ENCODE assay signal across 17 mouse cellular contexts in genomic region chr9:83437621-83438020, GRCm38 (mm10). TPM values are rescaled to one million over a fixed set of nuclear protein-coding genes. Genes with fewer than 3 reads are reported as not detected.
DNase-seq lines count a peak whose midpoint lies in the region; ATAC-seq and TF ChIP-seq lines count a peak whose summit lies in the region.
"Had no signal": no experiment of that assay in that cellular context is flagged by ENCODE, and none has a peak within 500 bp of the region (broad histone marks: within the 10 kb centered on the region; RNA-seq: fewer than 3 reads in every experiment).

No protein-coding gene starts in this region.

- TF ChIP-seq EP300 in liver, postnatal 0 days (IDR thresholded peaks at IDR 0.05; ENCODE audit: low read depth): no peak

- H3K27me3 ChIP-seq in liver, postnatal 0 days (ENCODE audit: insufficient read depth, low read length): no peaks in the 10 kb centered on the region
- H3K27me3 ChIP-seq in forebrain, embryonic 13.5 days: no peaks in the 10 kb centered on the region
- H3K27me3 ChIP-seq: forebrain, embryonic 15.5 days; hindbrain, embryonic 12.5 days; lung, embryonic 15.5 days; neural tube, embryonic 12.5 days had no signal

- no peak overlapping the region for H3K9ac ChIP-seq in liver, postnatal 0 days (replicated peaks)
- H3K9ac ChIP-seq in forebrain, embryonic 13.5 days: no peak overlapping the region
- H3K9ac ChIP-seq: forebrain, embryonic 15.5 days; hindbrain, embryonic 12.5 days; lung, embryonic 15.5 days; neural tube, embryonic 12.5 days had no signal

- no peaks in the 10 kb centered on the region for H3K36me3 ChIP-seq in liver, postnatal 0 days (replicated peaks; ENCODE audit: insufficient read depth, low read length)
- no peaks in the 10 kb centered on the region for H3K36me3 ChIP-seq in forebrain, embryonic 13.5 days (ENCODE audit: poor library complexity, severe bottlenecking)
- H3K36me3 ChIP-seq: forebrain, embryonic 15.5 days; G1E; hindbrain, embryonic 12.5 days; lung, embryonic 15.5 days; neural tube, embryonic 12.5 days had no signal

- no peak overlapping the region for H3K4me2 ChIP-seq in liver, postnatal 0 days (ENCODE audit: low read depth, low read length)
- H3K4me2 ChIP-seq in forebrain, embryonic 13.5 days: no peak overlapping the region
- H3K4me2 ChIP-seq: forebrain, embryonic 15.5 days; hindbrain, embryonic 12.5 days; lung, embryonic 15.5 days; neural tube, embryonic 12.5 days had no signal

- no peaks in the 10 kb centered on the region; the same call in 1 of the 2 replicates for H3K4me1 ChIP-seq in liver, postnatal 0 days (ENCODE audit: insufficient read depth)
- H3K4me1 ChIP-seq in forebrain, embryonic 13.5 days: peaks cover 13% of the 10 kb centered on the region

- H3K9me3 ChIP-seq in liver, postnatal 0 days (ENCODE audit: low read length): no peaks in the 10 kb centered on the region
- H3K9me3 ChIP-seq in forebrain, embryonic 13.5 days (replicated peaks): no peaks in the 10 kb centered on the region
- H3K9me3 ChIP-seq: forebrain, embryonic 15.5 days; G1E; hindbrain, embryonic 12.5 days; lung, embryonic 15.5 days; neural tube, embryonic 12.5 days had no signal

- no peak for ATAC-seq in liver, postnatal 0 days
- no peak for ATAC-seq in forebrain, embryonic 13.5 days
- ATAC-seq: forebrain, embryonic 15.5 days; intestine, embryonic 16.5 days had no signal

- no peak overlapping the region for H3K27ac ChIP-seq in liver, postnatal 0 days (ENCODE audit: low read depth)
- H3K27ac ChIP-seq in forebrain, embryonic 13.5 days: no peak overlapping the region
- H3K27ac ChIP-seq: forebrain, embryonic 15.5 days; heart, adult 2 months; hindbrain, embryonic 12.5 days; lung, embryonic 15.5 days; neural tube, embryonic 12.5 days had no signal

- peak; percentile 5 for DNase-seq in liver, postnatal 0 days
- DNase-seq in liver (no peak), adipocyte (ENCODE audit: low spot score) (no peak)
- peak; percentile 14 to 26 for DNase-seq in B cell, adult 2 months
- peak; percentile 64 for DNase-seq in induced T-regulatory cell, adult 2 months (ENCODE audit: low read depth)
- DNase-seq in thymus, postnatal 0 days (ENCODE audit: low spot score): peak; percentile 72
- DNase-seq in gastrocnemius, postnatal 25 days: no peak
- DNase-seq: adrenal gland, adult 2 months; cerebellum, postnatal 36 days; heart, adult 2 months had no signal

- TF ChIP-seq CTCF in liver, postnatal 0 days (IDR thresholded peaks at IDR 0.05; ENCODE audit: low read depth): no peak

- H3K4me3 ChIP-seq in liver, postnatal 0 days (ENCODE audit: low read depth, low read length): no peak overlapping the region
- no peak overlapping the region for H3K4me3 ChIP-seq in forebrain, embryonic 13.5 days
- H3K4me3 ChIP-seq: forebrain, embryonic 15.5 days; heart, adult 2 months; hindbrain, embryonic 12.5 days; lung, embryonic 15.5 days; neural tube, embryonic 12.5 days had no signal

- 73% methylated on average over 5 of the region's 5 CpGs for WGBS in liver, postnatal 0 days (ENCODE audit: insufficient replicate concordance)
- 86% methylated on average over 5 of the region's 5 CpGs for WGBS in forebrain, embryonic 13.5 days

RNA-seq across cellular contexts. Expression of gene Lca5, which starts 3.3 kb away (rescaled TPM):
- polyA plus RNA-seq in liver, postnatal 0 days (2015; fragmentation: Nextera tagmentation; extraction: Ambion mirVana): 0.45 and 1.3 TPM in 2 replicates
- 8.3 and 9.8 TPM in 2 replicates for polyA plus RNA-seq in thymus, postnatal 0 days (2015; fragmentation: Nextera tagmentation; extraction: Ambion mirVana)
- polyA plus RNA-seq in forebrain, embryonic 13.5 days (2015; fragmentation: Nextera tagmentation; extraction: Ambion mirVana): 23.4 and 26.5 TPM in 2 replicates
- 1 to 10 TPM in 1 of 2 experiments, under 1 TPM in 1; 0.99 to 2.2 TPM for total RNA-seq in gastrocnemius, postnatal 25 days (2021)

Comparison
In these comparisons a context has a peak if more than half of its experiments do, and no peak if none do; other contexts are left out.
1. DNase-seq: peak in liver, postnatal 0 days (single experiment), B cell, adult 2 months (2 of 2), induced T-regulatory cell, adult 2 months (single experiment) and thymus, postnatal 0 days (single experiment); none in liver (single experiment), gastrocnemius, postnatal 25 days (single experiment) and adipocyte (single experiment).